Comparison of ENCODE assay signal across 14 mouse cellular contexts in the genomic region with DNA sequence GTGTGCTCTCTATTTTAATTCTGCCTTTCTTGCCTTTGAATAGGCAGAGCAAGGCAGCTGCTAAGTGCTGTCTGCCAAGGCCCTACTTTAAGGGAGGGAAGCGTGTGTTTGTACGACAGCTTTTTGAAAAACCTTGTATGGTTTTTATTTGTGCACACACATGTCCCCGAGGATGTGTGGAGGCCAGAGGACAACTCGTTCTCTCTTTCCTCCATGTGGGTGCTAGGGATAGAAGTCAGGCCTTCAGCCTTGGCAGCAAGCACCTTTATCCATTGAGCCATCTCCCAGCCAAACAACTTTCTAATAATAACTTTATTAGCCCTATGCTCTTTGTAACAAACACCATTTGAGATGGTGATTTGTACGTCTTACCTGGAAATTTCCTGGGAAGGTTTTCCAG. TPM values are rescaled to one million over a fixed set of nuclear protein-coding genes. Genes with fewer than 3 reads are reported as not detected.
DNase-seq lines count a peak whose midpoint lies in the region; TF ChIP-seq lines count a peak whose summit lies in the region.
"Had no signal": no experiment of that assay in that cellular context is flagged by ENCODE, and none has a peak within 500 bp of the region (broad histone marks: within the 10 kb centered on the region; RNA-seq: fewer than 3 reads in every experiment).

No protein-coding gene starts in this region.

- TF ChIP-seq CTCF in lung, adult 2 months (IDR thresholded peaks at IDR 0.05; ENCODE audit: insufficient read depth, low read length) = no peak

- no peaks in the 10 kb centered on the region for H3K4me1 ChIP-seq in lung, adult 2 months (ENCODE audit: control insufficient read depth, insufficient read depth, low read length)
- H3K4me1 ChIP-seq: stomach, embryonic 15.5 days had no signal

- WGBS in lung, adult 2 months = 69% methylated on average over 5 of the region's 5 CpGs

- no peak for TF ChIP-seq POLR2A in lung, adult 2 months (IDR thresholded peaks at IDR 0.05; ENCODE audit: borderline replicate concordance, extremely low read depth, low read depth, low read length)

- H3K4me3 ChIP-seq in lung, adult 2 months (replicated peaks; ENCODE audit: extremely low read depth, low read depth, low read length) = no peak overlapping the region
- H3K4me3 ChIP-seq: heart, embryonic 15.5 days; neural tube, embryonic 13.5 days; stomach, embryonic 15.5 days had no signal

- peak; percentile 92 for DNase-seq in heart, adult 11 months
- DNase-seq in heart, postnatal 4 days = no peak
- DNase-seq in lung, adult 18-20 months = peak; percentile 21 to 42
- no peak for DNase-seq in lung, adult 2 months
- DNase-seq in lung, postnatal 14 days = peak; percentile 16
- DNase-seq in testis, postnatal 14 days (ENCODE audit: low spot score) = peak; percentile 17
- DNase-seq in frontal cortex, postnatal 10 days (ENCODE audit: low spot score in 2 of 2) = no peak
- DNase-seq: cerebellum, adult 11-12 months; cerebellum, postnatal 36 days; kidney, postnatal 4 days; liver had no signal

RNA-seq across cellular contexts. Expression of a gene that starts 34.7 kb away (rescaled TPM):
- 1 to 10 TPM; 3.7 TPM for total RNA-seq in heart, postnatal 4 days (2021)
- 11.3 and 25.1 TPM in 2 replicates for polyA plus RNA-seq in lung, adult 2 months (2012; rRNA removed)

Comparison
In these comparisons a context has a peak if more than half of its experiments do, and no peak if none do; other contexts are left out.
1. DNase-seq: peak in heart, adult 11 months (single experiment), lung, adult 18-20 months (2 of 2), lung, postnatal 14 days (single experiment) and testis, postnatal 14 days (single experiment); none in heart, postnatal 4 days (single experiment), lung, adult 2 months (single experiment) and frontal cortex, postnatal 10 days (0 of 2).